Mouse (Mus musculus): ENCODE results near the gene Hils1. TPM values are rescaled to one million over a fixed set of nuclear protein-coding genes. Genes with fewer than 3 reads are reported as not detected.
"Not testable (repeated sequence)": the region's sequence is repeated elsewhere in the genome, so short reads cannot be mapped to it uniquely, and the experiment has no call there.

The Hils1 gene
- polyA plus RNA-seq, 1 experiment from 2014 or later, result not detected

DNA sequence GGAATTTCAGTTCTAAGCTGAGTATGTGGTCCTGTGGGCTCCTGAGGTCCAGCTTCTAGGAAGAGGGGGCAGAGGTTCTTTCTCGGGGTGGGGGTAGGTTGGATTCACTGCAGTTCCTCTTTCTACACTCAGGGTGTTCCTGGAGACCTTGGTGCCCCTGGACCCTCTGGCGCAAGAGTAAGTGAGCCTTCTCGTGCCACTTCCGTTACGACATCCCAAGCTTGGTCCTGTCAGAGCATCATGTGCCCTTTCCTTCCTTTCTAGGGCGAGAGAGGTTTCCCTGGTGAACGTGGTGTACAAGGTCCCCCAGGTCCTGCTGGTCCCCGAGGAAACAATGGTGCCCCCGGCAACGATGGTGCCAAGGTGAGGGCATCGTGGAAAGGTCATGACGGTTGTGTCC lies 22.2 kb upstream of the Hils1 start:
- no peaks in the 10 kb centered on the region for H3K9me3 ChIP-seq (replicated peaks)
- H3K36me3 ChIP-seq, result peaks cover 36% of the 10 kb centered on the region
- no peak overlapping the region for H3K4me3 ChIP-seq
- no peaks in the 10 kb centered on the region for H3K4me1 ChIP-seq (replicated peaks)
- H3K27me3 ChIP-seq (replicated peaks), result peaks cover 60% of the 10 kb centered on the region
- no peak for ATAC-seq (ENCODE audit: insufficient number of reproducible peaks, low FRiP score)
- no peak overlapping the region for H3K27ac ChIP-seq (ENCODE audit: poor library complexity, severe bottlenecking)
- no peak overlapping the region for H3K9ac ChIP-seq
- WGBS, result 82% methylated on average over 12 of the region's 12 CpGs
- no peak overlapping the region for H3K4me2 ChIP-seq

DNA sequence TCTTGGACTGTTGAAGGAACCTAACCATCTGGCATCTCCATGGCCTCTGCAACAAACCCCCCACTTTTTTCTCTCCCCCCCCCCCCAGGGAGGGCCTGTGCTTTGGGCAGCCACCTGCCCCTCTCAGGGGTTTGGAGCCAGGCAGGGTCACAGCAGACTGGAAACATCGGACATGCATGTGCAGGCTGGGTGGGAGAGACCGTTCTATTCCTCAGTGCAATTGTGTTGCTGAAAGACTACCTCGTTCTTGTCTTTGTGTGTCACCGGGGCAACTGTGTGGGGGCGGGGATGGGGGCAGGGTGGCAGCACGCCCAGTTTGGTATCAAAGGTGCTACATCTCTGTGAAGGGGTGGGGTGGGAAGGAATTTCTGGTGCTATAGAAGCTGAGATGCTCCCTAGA lies 15.2 kb upstream of the Hils1 start:
- H3K36me3 ChIP-seq, result peaks cover 22% of the 10 kb centered on the region; the same call in 1 of the 2 replicates
- no peak overlapping the region for H3K4me3 ChIP-seq
- no peak overlapping the region for H3K9ac ChIP-seq
- no peak for ATAC-seq (ENCODE audit: insufficient number of reproducible peaks, low FRiP score)
- H3K4me1 ChIP-seq (replicated peaks), result peaks cover 5% of the 10 kb centered on the region; the same call in 1 of the 2 replicates
- H3K27ac ChIP-seq (ENCODE audit: poor library complexity, severe bottlenecking), result 0 out of 2 replicates have a peak overlapping the region, but pooled peaks have one; percentile 13
- no peaks in the 10 kb centered on the region for H3K9me3 ChIP-seq (replicated peaks)
- H3K4me2 ChIP-seq, result no peak overlapping the region
- WGBS, result 19% methylated on average over 6 of the region's 6 CpGs
- peaks cover 23% of the 10 kb centered on the region; the same call in 1 of the 2 replicates for H3K27me3 ChIP-seq (replicated peaks)

DNA sequence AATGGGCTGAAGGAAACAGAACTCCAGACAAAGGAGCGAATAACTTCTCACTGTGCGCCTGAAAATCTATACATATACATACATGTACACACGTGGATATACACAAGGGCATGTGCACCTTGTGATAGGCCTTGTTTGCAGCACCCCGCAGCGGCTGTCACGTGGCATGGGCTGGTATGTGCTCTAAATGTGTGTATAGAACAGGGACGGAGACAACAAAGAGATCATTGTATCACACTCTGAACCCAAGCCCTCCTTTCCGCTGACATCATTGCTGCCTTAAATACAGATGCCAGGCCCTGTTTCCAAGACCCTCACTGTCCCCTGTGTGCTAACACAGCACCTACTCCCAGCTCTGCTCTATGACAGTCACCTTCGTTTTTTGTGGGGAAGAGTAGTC lies 12.3 kb upstream of the Hils1 start:
- Histone ChIP-seq H3K27ac (ENCODE audit: poor library complexity, severe bottlenecking) (peak overlapping the region; percentile 39), H3K4me3 (peak overlapping the region; percentile 16; the same call in 1 of the 2 replicates), H3K27me3 (replicated peaks) (0 out of 2 replicates have a peak, but pooled peaks cover 10% of the 10 kb centered on the region), H3K4me1 (replicated peaks) (peaks cover 17% of the 10 kb centered on the region), H3K9ac (no peak overlapping the region), H3K4me2 (peak overlapping the region; percentile 40; the same call in 1 of the 2 replicates), H3K36me3 (peaks cover 10% of the 10 kb centered on the region; the same call in 1 of the 2 replicates), H3K9me3 (replicated peaks) (no peaks in the 10 kb centered on the region)
- WGBS, result 63% methylated on average over 9 of the region's 9 CpGs
- ATAC-seq (ENCODE audit: insufficient number of reproducible peaks, low FRiP score), result peak; percentile 18; the same call in 1 of the 2 replicates

DNA sequence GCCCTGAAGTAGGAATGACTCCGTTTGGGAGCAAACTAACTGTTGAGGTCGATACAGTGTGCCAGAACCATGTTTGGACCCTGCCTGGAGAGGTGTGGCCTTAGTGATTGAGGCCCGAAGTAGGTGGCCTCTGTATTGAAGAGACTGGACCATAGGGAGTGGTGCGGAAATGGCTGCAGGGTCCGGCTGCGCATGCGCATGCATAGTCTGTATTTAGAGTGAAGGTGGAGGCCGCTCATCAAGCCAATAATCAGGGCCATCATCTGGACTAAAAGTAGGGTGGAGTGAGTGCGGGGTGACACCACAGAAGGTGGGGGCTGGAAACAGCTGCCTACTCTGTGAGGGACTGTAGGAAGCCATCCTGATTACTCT lies 9.7 kb upstream of the Hils1 start:
- H3K4me1 ChIP-seq (replicated peaks), result peaks cover 14% of the 10 kb centered on the region
- no peak overlapping the region for H3K4me3 ChIP-seq
- H3K4me2 ChIP-seq, result no peak overlapping the region
- no peaks in the 10 kb centered on the region for H3K36me3 ChIP-seq
- peak overlapping the region; percentile 57; the same call in 1 of the 2 replicates for H3K27ac ChIP-seq (ENCODE audit: poor library complexity, severe bottlenecking)
- no peak overlapping the region for H3K9ac ChIP-seq
- H3K9me3 ChIP-seq (replicated peaks), result no peaks in the 10 kb centered on the region
- 0 out of 2 replicates have a peak, but pooled peaks cover 4% of the 10 kb centered on the region for H3K27me3 ChIP-seq (replicated peaks)
- WGBS, result 81% methylated on average over 9 of the region's 9 CpGs
- ATAC-seq (ENCODE audit: insufficient number of reproducible peaks, low FRiP score), result no peak

DNA sequence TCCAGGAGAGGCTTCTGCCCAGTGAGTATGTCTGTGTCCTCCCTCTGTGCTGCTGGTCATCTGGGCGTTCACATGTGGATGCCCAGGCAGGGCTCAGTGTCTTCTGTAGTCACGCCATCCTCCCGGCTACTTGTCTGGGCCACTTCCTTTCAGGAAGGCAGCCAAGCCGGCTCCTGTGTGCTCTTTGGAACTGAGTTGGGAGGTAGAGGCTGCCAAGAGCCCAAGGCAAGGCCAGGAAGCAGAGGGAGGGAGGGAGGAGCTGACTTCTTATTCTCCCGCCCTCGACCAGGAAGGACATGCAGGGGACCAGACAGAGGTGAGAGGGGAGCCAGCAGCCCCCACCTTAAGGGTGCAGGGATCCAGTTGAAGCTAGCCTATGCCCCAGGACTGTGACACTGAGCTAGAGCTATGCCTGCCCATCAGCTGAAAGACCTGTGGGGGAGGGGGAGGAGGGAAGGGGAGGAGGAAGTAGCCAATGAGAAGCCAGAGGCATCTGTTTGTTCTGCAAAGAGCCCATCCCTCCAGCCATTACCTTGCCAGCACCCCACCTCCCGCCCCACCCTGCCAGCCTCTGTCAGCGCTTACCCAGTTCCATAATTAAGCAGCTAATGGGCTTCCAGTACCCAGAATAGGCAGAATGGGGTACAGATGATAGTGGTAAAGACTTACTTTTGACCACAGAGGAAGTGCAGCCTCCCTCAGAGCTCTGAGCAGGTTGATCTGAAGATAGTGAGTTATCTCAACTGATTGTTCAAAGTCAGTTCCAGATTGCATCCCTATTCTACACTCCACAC lies 9.1 kb upstream of the Hils1 start:
- Histone ChIP-seq H3K9ac (no peak overlapping the region), H3K36me3 (no peaks in the 10 kb centered on the region), H3K4me2 (no peak overlapping the region), H3K27ac (ENCODE audit: poor library complexity, severe bottlenecking) (peak overlapping the region; percentile 57; the same call in 1 of the 2 replicates), H3K4me1 (replicated peaks) (peaks cover 18% of the 10 kb centered on the region), H3K27me3 (replicated peaks) (0 out of 2 replicates have a peak, but pooled peaks cover 4% of the 10 kb centered on the region), H3K9me3 (replicated peaks) (no peaks in the 10 kb centered on the region), H3K4me3 (no peak overlapping the region)
- 20% methylated on average over 8 of the region's 8 CpGs for WGBS
- ATAC-seq (ENCODE audit: insufficient number of reproducible peaks, low FRiP score), result peak; percentile 45

DNA sequence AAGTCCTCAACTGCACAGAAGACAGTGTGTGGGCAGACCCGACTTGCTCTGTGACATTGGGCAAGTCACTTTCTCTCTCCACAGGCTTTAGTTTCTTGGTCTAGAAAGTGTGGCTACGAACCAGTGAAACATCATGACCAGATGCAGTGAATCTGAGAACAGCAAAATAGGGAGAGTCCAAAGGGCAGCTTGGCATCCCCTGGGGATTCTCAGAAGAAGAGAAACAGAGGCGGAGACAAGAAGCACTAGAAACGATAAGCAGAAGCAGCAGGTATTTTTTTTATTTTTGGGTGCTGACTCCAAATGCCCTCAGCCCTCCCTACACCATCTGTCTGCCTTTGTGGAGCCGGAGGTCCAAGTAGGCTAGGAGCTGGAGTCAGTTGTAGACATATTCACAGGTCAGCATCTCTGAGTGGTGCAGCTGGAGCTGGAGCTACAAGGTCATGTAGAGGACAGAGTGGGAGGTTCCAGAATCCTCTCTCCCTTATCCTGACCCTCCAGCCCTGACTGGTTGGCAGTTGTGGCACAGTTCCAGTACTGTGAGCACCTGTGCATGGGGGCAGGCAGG lies 4.8 kb upstream of the Hils1 start:
- H3K4me3 ChIP-seq, result no peak overlapping the region
- H3K9me3 ChIP-seq (replicated peaks), result no peaks in the 10 kb centered on the region
- H3K36me3 ChIP-seq, result no peaks in the 10 kb centered on the region
- no peak overlapping the region for H3K4me2 ChIP-seq
- WGBS, result 68% methylated on average over 5 of the region's 5 CpGs
- no peak overlapping the region for H3K27ac ChIP-seq (ENCODE audit: poor library complexity, severe bottlenecking)
- peaks cover 18% of the 10 kb centered on the region for H3K4me1 ChIP-seq (replicated peaks)
- H3K9ac ChIP-seq, result no peak overlapping the region
- H3K27me3 ChIP-seq (replicated peaks), result no peaks in the 10 kb centered on the region
- peak; percentile 26; the same call in 1 of the 2 replicates for ATAC-seq (ENCODE audit: insufficient number of reproducible peaks, low FRiP score)

DNA sequence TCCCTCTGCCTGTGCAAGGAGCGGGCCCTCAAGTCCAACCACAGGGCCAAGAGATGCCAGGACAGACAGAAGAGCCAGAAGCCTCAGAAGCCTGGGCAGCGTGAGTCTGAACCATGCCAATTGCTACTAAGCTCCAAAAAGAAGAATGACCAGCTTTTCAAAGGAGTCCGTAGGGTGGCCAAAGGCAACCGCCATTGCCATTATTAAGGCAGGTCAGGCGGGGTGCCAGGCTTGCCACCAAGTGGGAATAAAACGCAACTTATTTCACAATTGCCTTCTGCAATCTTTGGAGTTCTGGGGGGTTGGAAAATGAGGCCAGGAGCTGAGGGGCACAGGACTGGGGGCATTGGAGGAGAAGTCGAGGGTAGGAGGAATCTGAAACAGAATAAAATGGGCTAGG lies 794 bp downstream of the Hils1 start:
- WGBS, result 78% methylated on average over 7 of the region's 7 CpGs

DNA sequence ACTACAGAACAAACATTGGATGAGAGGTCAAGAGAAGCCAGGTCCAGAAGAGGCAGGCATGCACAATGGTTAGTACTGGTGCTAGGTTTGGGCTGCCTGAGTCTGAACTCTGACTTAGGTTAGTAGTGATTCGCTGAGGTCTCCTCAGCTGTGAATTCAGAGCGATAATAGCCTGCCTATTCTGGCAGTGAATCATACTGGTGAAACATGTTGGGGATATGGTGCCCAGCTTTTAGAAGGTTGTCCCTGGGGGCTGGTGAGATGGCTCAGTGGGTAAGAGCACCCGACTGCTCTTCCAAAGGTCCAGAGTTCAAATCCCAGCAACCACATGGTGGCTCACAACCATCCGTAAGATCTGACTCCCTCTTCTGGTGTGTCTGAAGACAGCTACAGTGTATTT lies 2.3 kb downstream of the Hils1 start:
- not testable (repeated sequence) for H3K36me3 ChIP-seq; H3K9me3 ChIP-seq (replicated peaks); H3K9ac ChIP-seq; H3K27ac ChIP-seq (ENCODE audit: poor library complexity, severe bottlenecking); H3K4me3 ChIP-seq; H3K4me2 ChIP-seq; H3K27me3 ChIP-seq (replicated peaks); ATAC-seq (ENCODE audit: insufficient number of reproducible peaks, low FRiP score)
- WGBS, result 93% methylated on average over 4 of the region's 4 CpGs
- H3K4me1 ChIP-seq (replicated peaks), result peaks cover 23% of the 10 kb centered on the region

More for the DNA sequence above, 794 bp downstream of the Hils1 start:
- peaks cover 12% of the 10 kb centered on the region for H3K4me1 ChIP-seq (replicated peaks)
- H3K4me2 ChIP-seq, result no peak overlapping the region
- ATAC-seq (ENCODE audit: insufficient number of reproducible peaks, low FRiP score), result no peak
- H3K9me3 ChIP-seq (replicated peaks), result no peaks in the 10 kb centered on the region
- H3K36me3 ChIP-seq, result no peaks in the 10 kb centered on the region
- no peak overlapping the region for H3K27ac ChIP-seq (ENCODE audit: poor library complexity, severe bottlenecking)
- H3K9ac ChIP-seq, result no peak overlapping the region
- no peak overlapping the region for H3K4me3 ChIP-seq
- no peaks in the 10 kb centered on the region for H3K27me3 ChIP-seq (replicated peaks)

DNA sequence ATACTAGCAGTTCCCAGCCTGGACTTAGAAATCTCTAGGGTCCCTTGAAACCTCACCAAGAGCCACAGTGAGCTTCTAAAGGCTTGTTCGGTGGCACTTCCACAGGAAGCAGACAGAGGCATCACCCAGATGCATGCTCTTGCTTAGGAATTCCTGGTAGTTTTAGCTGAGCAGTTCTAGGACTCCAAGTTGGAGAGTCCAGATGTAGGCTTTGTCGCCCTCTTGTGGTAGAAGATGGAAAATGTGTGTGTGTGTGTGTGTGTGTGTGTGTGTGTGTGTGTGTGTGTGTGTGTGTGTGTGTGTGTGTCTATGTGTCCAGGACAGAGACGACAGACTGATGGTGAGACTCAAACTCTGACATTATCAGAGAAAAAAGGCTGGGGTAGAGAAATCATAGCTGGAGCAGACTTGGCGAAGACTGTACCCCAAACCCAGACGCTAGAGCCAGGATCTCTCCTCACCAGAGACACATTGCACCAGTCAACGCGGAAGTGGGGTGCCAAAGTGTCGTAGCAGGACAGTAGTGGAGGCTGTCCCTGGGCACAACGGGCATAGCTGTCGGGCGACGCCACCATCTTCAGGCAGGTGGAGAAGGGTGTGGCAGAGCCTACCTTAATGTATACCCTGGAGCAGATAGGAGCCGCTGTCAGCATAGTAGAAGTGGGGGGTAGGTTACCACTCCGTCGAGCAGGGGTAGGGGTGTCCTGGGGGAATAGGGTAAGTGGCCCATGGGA lies 3.0 kb downstream of the Hils1 start:
- no peak overlapping the region for H3K4me2 ChIP-seq
- no peak overlapping the region for H3K27ac ChIP-seq (ENCODE audit: poor library complexity, severe bottlenecking)
- H3K9me3 ChIP-seq (replicated peaks), result no peaks in the 10 kb centered on the region
- WGBS, result 56% methylated on average over 15 of the region's 15 CpGs
- no peak overlapping the region for H3K9ac ChIP-seq
- H3K27me3 ChIP-seq (replicated peaks), result no peaks in the 10 kb centered on the region
- peaks cover 29% of the 10 kb centered on the region for H3K4me1 ChIP-seq (replicated peaks)
- 0 out of 2 replicates have a peak, but pooled peaks have one; percentile 44 for ATAC-seq (ENCODE audit: insufficient number of reproducible peaks, low FRiP score)
- no peak overlapping the region for H3K4me3 ChIP-seq
- no peaks in the 10 kb centered on the region for H3K36me3 ChIP-seq

DNA sequence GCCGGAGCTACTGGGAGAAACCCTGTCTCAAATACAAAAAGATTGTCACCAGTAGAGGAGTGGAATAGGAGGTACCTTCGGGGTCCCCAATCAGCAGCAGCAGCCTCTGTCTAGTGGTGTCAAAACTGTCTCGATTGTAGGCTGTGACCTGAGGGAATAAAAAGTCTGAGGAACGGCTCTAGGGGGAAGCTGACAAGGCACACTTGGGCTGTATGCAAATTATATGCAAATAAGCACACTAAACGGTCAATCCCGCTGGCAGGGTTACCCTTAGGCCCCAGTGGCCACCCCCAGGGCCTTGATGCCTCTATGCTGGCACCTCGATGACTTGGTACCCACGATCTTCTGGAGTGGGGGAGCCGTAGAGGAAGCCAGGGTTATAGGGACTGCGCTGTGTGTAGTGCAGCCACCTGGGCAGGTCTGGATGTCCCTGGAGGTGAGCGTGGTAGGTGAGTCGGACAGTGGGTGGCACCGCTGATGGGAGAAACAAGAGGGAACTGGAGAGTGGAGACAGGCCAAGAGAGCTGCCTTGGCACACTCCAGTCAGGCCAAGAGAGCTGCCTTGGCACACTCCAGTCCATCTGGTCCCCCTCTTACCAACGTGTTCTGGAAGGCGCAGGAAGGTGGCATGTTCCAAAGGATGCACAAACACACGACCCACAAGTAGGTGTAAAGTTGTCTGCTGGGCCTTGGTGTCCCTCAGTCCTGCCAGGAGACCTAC lies 4.7 kb downstream of the Hils1 start:
- Histone ChIP-seq H3K27ac (ENCODE audit: poor library complexity, severe bottlenecking) (peak overlapping the region; percentile 76; the same call in 1 of the 2 replicates), H3K36me3 (no peaks in the 10 kb centered on the region), H3K9me3 (replicated peaks) (no peaks in the 10 kb centered on the region), H3K4me1 (replicated peaks) (peaks cover 45% of the 10 kb centered on the region), H3K27me3 (replicated peaks) (no peaks in the 10 kb centered on the region), H3K9ac (peak overlapping the region; percentile 70; the same call in 1 of the 2 replicates), H3K4me3 (peak overlapping the region; percentile 40; the same call in 1 of the 2 replicates), H3K4me2 (peak overlapping the region; percentile 63)
- WGBS, result 66% methylated on average over 16 of the region's 16 CpGs
- no peak for ATAC-seq (ENCODE audit: insufficient number of reproducible peaks, low FRiP score)
